Mouse (Mus musculus) large intestine, adult 2 months (tissue): Measurements from ENCODE around the gene Igfbpl1. TPM values are rescaled to one million over a fixed set of nuclear protein-coding genes. Genes with fewer than 3 reads are reported as not detected.

Experiments
- DNase-seq: peaks from one replicate; pipeline ENCODE4 v3.0.0-alpha.2; 2012; ENCODE audit warnings: low read depth, low spot score
- WGBS: fragments of 180-500 bp; shearing (Covaris S2); methylation state at CpG from one replicate; pipeline ENCODE4 v1.1.7; 2018; 5-methylcytosine and 5-hydroxymethylcytosine counted together
- polyA plus RNA-seq: library from polyadenylated mRNA; depleted of rRNA; stranded (reverse); fragments of >200 nt; gene quantifications from 2 replicates; pipeline ENCODE4 v1.2.3, GENCODE M21; 2012; rRNA removed

Gene Igfbpl1
- polyA plus RNA-seq, 1 experiment = 0.17 TPM

DNA sequence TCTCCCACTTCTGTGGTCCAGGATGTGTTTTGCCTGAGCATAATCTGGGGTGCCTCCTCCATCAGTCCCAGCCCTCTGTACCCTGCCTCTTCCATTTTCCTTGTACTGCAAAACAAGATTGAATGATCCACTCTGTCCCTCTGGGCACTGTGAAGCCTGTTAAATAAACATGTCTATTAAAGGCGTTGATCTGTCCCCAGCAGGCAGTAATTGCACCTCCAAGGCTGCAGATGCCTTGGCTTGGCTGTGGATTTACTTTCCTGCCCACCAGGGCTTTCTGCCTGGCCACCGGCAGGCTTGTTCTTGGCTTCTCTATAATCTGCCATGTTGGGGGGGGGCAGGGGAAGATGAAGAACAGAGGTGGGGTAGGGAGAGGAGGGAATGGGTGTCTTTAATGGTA, 40.8 kb downstream of the Igfbpl1 start:
- 14% methylated on average over 2 of the region's 2 CpGs for WGBS
- no peak for DNase-seq

- no peak for DNase-seq
- 56% methylated on average over 1 of the region's 1 CpGs for WGBS
Observed at GRCm38 (mm10) chr4:45783671-45784070, 43.1 kb downstream of the Igfbpl1 start.

DNA sequence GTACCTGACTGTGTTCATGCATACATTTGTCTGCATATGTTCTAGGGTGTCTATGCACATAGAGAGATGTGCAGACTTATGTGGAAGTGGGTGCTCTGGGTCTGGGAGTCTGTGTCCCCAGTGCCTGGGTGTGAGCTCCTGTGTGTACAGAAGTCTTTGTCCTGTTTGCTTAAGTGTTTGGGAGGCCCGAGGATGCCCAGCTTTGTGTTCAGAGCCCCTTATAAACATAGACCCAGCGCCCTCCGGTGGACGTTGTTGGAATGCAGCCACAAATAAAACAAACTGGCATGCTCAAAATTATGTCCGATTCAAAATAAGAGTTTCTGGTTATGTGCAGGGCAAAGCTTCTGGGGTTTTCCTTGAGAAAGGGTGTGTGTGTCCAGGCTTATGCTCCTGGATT, 55.1 kb downstream of the Igfbpl1 start:
- no peak for DNase-seq
- 2% methylated on average over 5 of the region's 5 CpGs for WGBS

- DNase-seq = no peak
- 35% methylated on average over 8 of the region's 8 CpGs for WGBS
Observed at GRCm38 (mm10) chr4:45771173-45771572, 55.5 kb downstream of the Igfbpl1 start.

DNA sequence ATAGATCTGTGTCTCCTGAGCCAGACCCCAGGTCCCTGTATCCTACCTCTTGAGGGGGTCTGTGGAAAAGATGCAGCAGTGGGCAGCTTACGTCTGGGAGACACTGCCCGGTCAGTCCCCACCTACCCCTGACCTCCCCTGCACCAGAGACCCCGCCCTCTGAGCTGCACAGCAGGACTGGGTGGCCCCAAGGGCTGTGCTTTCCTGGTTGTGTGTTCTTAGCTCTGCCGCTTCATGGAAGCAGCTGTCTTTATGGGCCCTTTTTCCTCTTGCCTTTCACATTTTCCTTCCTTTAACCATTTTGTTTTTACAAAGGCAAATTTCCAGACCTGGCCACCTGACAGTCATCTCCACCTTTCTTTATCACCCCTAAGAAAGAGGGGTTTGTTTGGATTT, 56.1 kb downstream of the Igfbpl1 start:
- 78% methylated on average over 4 of the region's 4 CpGs for WGBS
- DNase-seq = no peak

GRCm38 (mm10) chr4:45769791-45770637, 56.7 kb downstream of the Igfbpl1 start:
- DNase-seq = no peak
- WGBS = 86% methylated on average over 10 of the region's 10 CpGs

- no peak for DNase-seq
- WGBS = 79% methylated on average over 10 of the region's 10 CpGs
Observed at GRCm38 (mm10) chr4:45769141-45769540, 57.6 kb downstream of the Igfbpl1 start.

- no peak for DNase-seq
Observed at GRCm38 (mm10) chr4:45767891-45768558, 58.7 kb downstream of the Igfbpl1 start.

DNA sequence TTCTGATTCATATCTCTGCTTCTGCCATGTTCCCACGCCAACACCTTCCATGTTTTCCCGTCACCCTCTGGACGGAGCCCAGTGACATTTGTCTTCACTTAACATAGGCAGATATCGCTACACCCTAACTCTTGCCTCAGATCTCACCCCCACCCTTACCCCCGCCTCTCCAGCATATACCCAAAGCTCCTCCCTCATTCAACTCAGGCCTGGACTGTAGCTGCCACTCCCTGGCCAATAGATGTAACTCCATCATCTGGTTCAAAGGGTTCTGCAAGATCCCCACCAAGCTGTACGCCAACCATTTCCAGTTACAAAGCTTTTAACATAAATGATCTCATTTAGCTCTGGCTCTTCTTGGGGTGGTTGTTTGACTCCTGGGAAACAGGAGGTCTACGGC, 59.9 kb downstream of the Igfbpl1 start:
- no peak for DNase-seq
- WGBS = 96% methylated on average over 7 of the region's 7 CpGs

More at GRCm38 (mm10) chr4:45767891-45768558, 58.7 kb downstream of the Igfbpl1 start:
- WGBS = 23% methylated on average over 11 of the region's 11 CpGs

GRCm38 (mm10) chr4:45765565-45766201, 61.0 kb downstream of the Igfbpl1 start:
- no peak for DNase-seq
- 20% methylated on average over 15 of the region's 18 CpGs for WGBS

DNA sequence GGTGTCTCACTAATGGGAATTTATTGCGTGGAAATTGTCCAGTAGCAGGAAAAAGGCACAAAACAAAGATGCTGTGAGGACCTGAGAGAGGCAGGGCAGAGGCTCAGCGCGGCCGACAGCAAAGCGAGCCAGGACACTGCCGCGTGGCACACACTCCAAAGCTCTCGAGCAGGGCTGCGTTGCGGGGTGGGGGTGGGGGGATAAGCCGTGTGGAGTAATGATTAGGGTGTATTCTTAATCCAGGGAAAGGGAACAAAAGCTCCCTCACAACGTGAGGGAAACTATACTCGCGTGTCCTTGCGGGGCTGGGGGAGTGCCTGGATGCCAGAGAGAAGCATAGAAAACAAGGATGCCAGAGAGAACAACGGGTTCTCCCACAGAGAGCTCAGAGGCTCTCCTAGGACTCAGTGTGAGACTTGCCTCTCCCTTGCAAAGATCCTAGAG, 61.6 kb downstream of the Igfbpl1 start:
- WGBS = 25% methylated on average over 16 of the region's 16 CpGs
- DNase-seq = no peak

GRCm38 (mm10) chr4:45764141-45764494, 62.6 kb downstream of the Igfbpl1 start:
- 22% methylated on average over 10 of the region's 10 CpGs for WGBS
- DNase-seq = no peak

DNA sequence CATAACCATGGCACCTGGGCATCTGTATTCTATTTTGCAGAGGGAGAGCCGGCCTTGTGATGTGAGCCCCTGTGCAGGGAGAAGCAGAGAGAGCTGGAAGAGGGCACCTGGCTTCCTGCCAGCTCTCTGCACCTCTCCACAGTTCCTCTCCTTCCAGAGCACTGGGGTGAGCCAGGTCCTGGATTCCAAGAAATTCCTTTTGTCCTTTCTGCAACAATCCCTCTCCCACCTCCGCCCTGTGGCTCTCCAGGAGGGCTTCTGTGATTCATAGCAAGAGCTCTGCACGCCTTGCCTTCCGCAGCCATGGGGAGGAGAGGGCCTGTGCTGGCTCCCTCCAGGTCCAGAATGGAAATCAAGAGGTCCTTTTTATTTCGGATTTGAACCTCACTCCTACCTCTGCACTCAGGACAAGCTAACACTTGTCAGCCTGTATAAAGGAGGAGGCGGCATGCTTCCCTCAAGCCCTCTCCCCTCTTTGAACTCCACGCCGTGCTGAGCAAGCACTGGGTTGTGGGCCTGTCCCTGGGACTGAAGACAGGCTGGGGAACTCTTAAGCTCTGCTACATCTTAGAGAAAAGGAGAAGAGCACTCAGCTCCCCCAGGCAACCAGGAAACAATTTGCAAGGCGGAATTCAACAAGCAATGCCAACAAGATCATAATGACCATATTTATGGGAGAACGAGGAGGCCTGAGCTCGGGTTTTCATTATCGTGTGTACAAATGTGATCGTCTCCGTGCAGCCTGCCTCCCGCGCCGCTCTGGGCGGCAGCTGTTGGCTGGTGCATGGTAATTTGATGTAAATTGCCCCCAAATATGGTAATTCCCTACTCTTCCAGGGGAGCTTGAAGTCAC, 63.2 kb downstream of the Igfbpl1 start:
- WGBS = 27% methylated on average over 18 of the region's 18 CpGs
- DNase-seq = no peak

DNA sequence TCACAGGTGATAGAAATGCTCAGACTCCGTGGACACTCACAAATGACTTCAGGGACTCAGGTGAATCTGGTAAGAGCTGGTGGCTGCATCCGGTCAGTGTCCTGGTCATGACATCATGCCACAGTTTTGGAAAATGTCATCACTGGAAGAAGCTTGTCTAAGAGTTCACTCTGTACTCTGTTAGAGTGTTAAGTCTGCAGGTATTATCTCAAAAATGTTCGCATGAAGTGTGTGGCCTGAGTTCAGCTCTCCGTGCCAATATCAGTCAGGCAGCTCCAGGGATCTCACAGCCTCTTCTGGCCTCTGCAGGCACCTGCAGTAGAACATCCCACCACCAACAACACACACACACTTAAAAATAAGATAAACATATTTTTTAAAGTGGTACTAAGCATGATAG, 64.1 kb downstream of the Igfbpl1 start:
- no peak for DNase-seq
- 92% methylated on average over 4 of the region's 4 CpGs for WGBS

Other genes with a start within 250 kb of the Igfbpl1 start
- gene Aldh1b1, start 27.9 kb downstream of the Igfbpl1 start, polyA plus RNA-seq = 396 and 510 TPM in 2 replicates
- gene Stra6l, start 21.7 kb upstream of the Igfbpl1 start, polyA plus RNA-seq = 8.4 and 11.8 TPM in 2 replicates
- gene Ccdc180, start 63.4 kb upstream of the Igfbpl1 start, polyA plus RNA-seq = not detected in 2 replicates
- gene Tdrd7, start 138.4 kb upstream of the Igfbpl1 start, polyA plus RNA-seq = 21.2 and 31.6 TPM in 2 replicates
- 2.2 and 2.3 TPM in 2 replicates for gene Tmod1, start 212.0 kb upstream of the Igfbpl1 start, polyA plus RNA-seq